Mouse (Mus musculus) adrenal gland, postnatal 10 days (tissue): ENCODE measurements around the gene Abca2. TPM values are rescaled to one million over a fixed set of nuclear protein-coding genes. Genes with fewer than 3 reads are reported as not detected.

Experiments
- DNase-seq: peaks from one replicate; pipeline ENCODE4 v3.0.0; 2021; ENCODE audit warnings: mixed read lengths
- microRNA-seq: library from miRNA; unstranded; fragments of <30 nt; microRNA quantifications from one replicate; pipeline ENCODE4 v1.2.0, GENCODE M21; 2021
- total RNA-seq, 2 experiments: library from RNA; stranded (reverse); gene quantifications; 2 replicates each; pipeline ENCODE4 v1.2.3; 2021

Gene Abca2
- total RNA-seq, 2 experiments from 2014 or later = 21.1 to 27.4 TPM

- no peak for DNase-seq
Measured at GRCm38 (mm10) chr2:25493476-25493961, 65.0 kb downstream of the Abca2 start, which contains the start of gene Lcn12. Gene Lcn12, minus strand, starts transcription at chr2:25493911.

GRCm38 (mm10) chr2:25496462-25496861, 68.0 kb downstream of the Abca2 start:
- peak; percentile 30 for DNase-seq

Small RNAs within 50 kb of the gene (microRNA-seq; reads per million reads assigned to microRNA genes)
- 1.8 reads per million for gene Mir3087

Other genes with a start within 250 kb of the Abca2 start
- 10 to 100 TPM; 15.1 to 15.5 TPM for gene Nrarp, start 247.9 kb upstream of the Abca2 start, total RNA-seq
- 10 to 100 TPM; 13.9 to 19.5 TPM for gene Tor4a, start 231.8 kb upstream of the Abca2 start, total RNA-seq
- 10 to 100 TPM; 46.3 to 48.8 TPM for gene Nelfb, start 217.2 kb upstream of the Abca2 start, total RNA-seq
- not detected for gene Stpg3, start 214.1 kb upstream of the Abca2 start, total RNA-seq
- not detected for gene Fam166a, start 210.0 kb upstream of the Abca2 start, total RNA-seq
- 100 to 1,000 TPM; 264 to 293 TPM for gene Tubb4b, start 204.0 kb upstream of the Abca2 start, total RNA-seq
- not detected for gene Slc34a3, start 194.3 kb upstream of the Abca2 start, total RNA-seq
- not detected for gene Rnf224, start 191.9 kb upstream of the Abca2 start, total RNA-seq
- 1 to 10 TPM; 6.4 to 7.3 TPM for gene Rnf208, start 186.4 kb upstream of the Abca2 start, total RNA-seq
- gene Cysrt1, start 186.3 kb upstream of the Abca2 start, total RNA-seq = not detected
- 1 to 10 TPM; 2.3 to 3.3 TPM for gene AL732309.1, start 181.8 kb upstream of the Abca2 start, total RNA-seq
- gene Tmem203, start 173.3 kb upstream of the Abca2 start, total RNA-seq = 10 to 100 TPM; 27.7 to 31.0 TPM
- 10 to 100 TPM; 11.2 to 11.4 TPM for gene Tprn, start 166.1 kb upstream of the Abca2 start, total RNA-seq
- 10 to 100 TPM; 48.0 to 52.2 TPM for gene Ssna1, start 156.3 kb upstream of the Abca2 start, total RNA-seq
- 10 to 100 TPM; 61.0 to 73.1 TPM for gene Anapc2, start 156.2 kb upstream of the Abca2 start, total RNA-seq
- gene Tmem210, start 140.6 kb upstream of the Abca2 start, total RNA-seq = not detected
- not detected for gene Lrrc26, start 138.8 kb upstream of the Abca2 start, total RNA-seq
- 1 to 10 TPM; 7.3 to 9.6 TPM for gene Grin1, start 109.5 kb upstream of the Abca2 start, total RNA-seq
- gene Man1b1, start 96.4 kb upstream of the Abca2 start, total RNA-seq = 10 to 100 TPM; 41.5 to 41.9 TPM
- 10 to 100 TPM; 15.4 to 19.1 TPM for gene Dpp7, start 72.3 kb upstream of the Abca2 start, total RNA-seq
- 10 to 100 TPM; 11.2 to 11.8 TPM for gene Uap1l1, start 63.0 kb upstream of the Abca2 start, total RNA-seq
- 1 to 10 TPM; 3.3 to 5.3 TPM for gene Sapcd2, start 56.4 kb upstream of the Abca2 start, total RNA-seq
- 10 to 100 TPM; 11.7 to 15.1 TPM for gene Entpd2, start 32.8 kb upstream of the Abca2 start, total RNA-seq
- gene Npdc1, start 29.4 kb upstream of the Abca2 start, total RNA-seq = 10 to 100 TPM; 67.8 to 83.9 TPM
- gene Fut7, start 5.4 kb upstream of the Abca2 start, total RNA-seq = 1 to 10 TPM in 1 of 2 experiments, under 1 TPM in 1; 0.67 to 1.1 TPM
- under 1 TPM; 0.90 to 0.91 TPM for gene Clic3, start 28.1 kb downstream of the Abca2 start, total RNA-seq
- 10 to 100 TPM; 33.1 to 42.3 TPM for gene Paxx, start 32.4 kb downstream of the Abca2 start, total RNA-seq
- 1 to 10 TPM; 3.8 to 3.9 TPM for gene Ptgds, start 41.3 kb downstream of the Abca2 start, total RNA-seq
- gene Lcn12, start 65.2 kb downstream of the Abca2 start, total RNA-seq = not detected
- 10 to 100 TPM; 73.1 to 88.8 TPM for gene Fbxw5, start 72.0 kb downstream of the Abca2 start, total RNA-seq
- gene C8g, start 73.0 kb downstream of the Abca2 start, total RNA-seq = 10 to 100 TPM; 16.8 to 42.9 TPM
- 10 to 100 TPM; 18.0 to 22.7 TPM for gene Traf2, start 118.2 kb downstream of the Abca2 start, total RNA-seq
- 100 to 1,000 TPM; 266 to 285 TPM for gene Edf1, start 129.1 kb downstream of the Abca2 start, total RNA-seq
- gene Mamdc4, start 146.1 kb downstream of the Abca2 start, total RNA-seq = 1 to 10 TPM; 1.6 to 6.3 TPM
- gene Phpt1, start 146.5 kb downstream of the Abca2 start, total RNA-seq = 10 to 100 TPM; 63.5 to 82.8 TPM
- gene Ajm1, start 153.1 kb downstream of the Abca2 start, total RNA-seq = 1 to 10 TPM; 1.8 to 2.2 TPM
- gene Rabl6, start 179.8 kb downstream of the Abca2 start, total RNA-seq = 10 to 100 TPM; 70.0 to 88.5 TPM
- gene Ccdc183, start 189.0 kb downstream of the Abca2 start, total RNA-seq = not detected
- 10 to 100 TPM; 28.2 to 30.8 TPM for gene Tmem141, start 193.3 kb downstream of the Abca2 start, total RNA-seq
- 10 to 100 TPM; 11.3 to 15.8 TPM for gene Fcna, start 199.3 kb downstream of the Abca2 start, total RNA-seq
- gene Lcn8, start 224.4 kb downstream of the Abca2 start, total RNA-seq = 1 to 10 TPM in 1 of 2 experiments, not detected in 1; 1.6 TPM
- gene Lcn5, start 229.2 kb downstream of the Abca2 start, total RNA-seq = not detected
- gene Lcn6, start 248.1 kb downstream of the Abca2 start, total RNA-seq = not detected